Mouse (Mus musculus): ENCODE measurements around the gene Gp1ba. TPM values are rescaled to one million over a fixed set of nuclear protein-coding genes. Genes with fewer than 3 reads are reported as not detected.

The Gp1ba gene
- polyA plus RNA-seq, 1 experiment from 2014 or later: 0.22 TPM

GRCm38 (mm10) chr11:70610752-70611151, 28.2 kb upstream of the Gp1ba start:
- Histone ChIP-seq H3K9ac (no peak overlapping the region), H3K36me3 (peaks cover 75% of the 10 kb centered on the region), H3K4me3 (no peak overlapping the region), H3K4me1 (peaks cover 15% of the 10 kb centered on the region), H3K27me3 (peaks cover 1% of the 10 kb centered on the region), H3K9me3 (no peaks in the 10 kb centered on the region), H3K27ac (no peak overlapping the region), H3K4me2 (replicated peaks) (no peak overlapping the region)
- no peak for ATAC-seq (ENCODE audit: low FRiP score, low read depth)
- WGBS: 84% methylated on average over 4 of the region's 4 CpGs

- ATAC-seq (ENCODE audit: low FRiP score, low read depth): no peak
- Histone ChIP-seq H3K27ac (no peak overlapping the region), H3K27me3 (peaks cover 8% of the 10 kb centered on the region), H3K36me3 (peaks cover 58% of the 10 kb centered on the region), H3K4me1 (peaks cover 17% of the 10 kb centered on the region), H3K4me3 (no peak overlapping the region), H3K9me3 (no peaks in the 10 kb centered on the region), H3K9ac (no peak overlapping the region), H3K4me2 (replicated peaks) (no peak overlapping the region)
- 84% methylated on average over 7 of the region's 7 CpGs for WGBS
These were observed 26.4 kb upstream of the Gp1ba start for GRCm38 (mm10) chr11:70612505-70612904.

- peaks cover 17% of the 10 kb centered on the region for H3K4me1 ChIP-seq
- H3K9me3 ChIP-seq: no peaks in the 10 kb centered on the region
- peak; percentile 83; the same call in 1 of the 2 replicates for ATAC-seq (ENCODE audit: low FRiP score, low read depth)
- H3K36me3 ChIP-seq: peaks cover 32% of the 10 kb centered on the region
- no peak overlapping the region for H3K27ac ChIP-seq
- H3K4me3 ChIP-seq: peak overlapping the region; percentile 42
- peaks cover 8% of the 10 kb centered on the region for H3K27me3 ChIP-seq
- peak overlapping the region; percentile 64 for H3K9ac ChIP-seq
- peak overlapping the region; percentile 70 for H3K4me2 ChIP-seq (replicated peaks)
- WGBS: 4% methylated on average over 17 of the region's 17 CpGs
These were observed 23.8 kb upstream of the Gp1ba start for GRCm38 (mm10) chr11:70615074-70615473.

GRCm38 (mm10) chr11:70615516-70616093, 23.3 kb upstream of the Gp1ba start, which contains the start of gene 4930544D05Rik:
Gene 4930544D05Rik, plus strand, starts transcription at chr11:70615848.
- Histone ChIP-seq H3K4me2 (replicated peaks) (peak within 1 kb of the TSS; percentile 70), H3K27ac (no peak within 1 kb of the TSS), H3K4me1 (peaks cover 17% of the 10 kb centered on the region), H3K36me3 (peaks cover 27% of the 10 kb centered on the region), H3K27me3 (peaks cover 8% of the 10 kb centered on the region), H3K9me3 (no peaks in the 10 kb centered on the region), H3K9ac (peak within 1 kb of the TSS; percentile 64), H3K4me3 (peak within 1 kb of the TSS; percentile 42)
- 15% methylated on average over 21 of the region's 21 CpGs for WGBS
- peak; percentile 37; the same call in 1 of the 2 replicates for ATAC-seq (ENCODE audit: low FRiP score, low read depth)

- H3K27ac ChIP-seq: no peak within 1 kb of the TSS
- H3K4me1 ChIP-seq: peaks cover 17% of the 10 kb centered on the region
- no peak within 1 kb of the TSS for H3K4me2 ChIP-seq (replicated peaks)
- ATAC-seq (ENCODE audit: low FRiP score, low read depth): no peak
- no peak within 1 kb of the TSS for H3K9ac ChIP-seq
- WGBS: 25% methylated on average over 1 of the region's 1 CpGs
- H3K36me3 ChIP-seq: no peaks in the 10 kb centered on the region
- H3K4me3 ChIP-seq: no peak within 1 kb of the TSS
- no peaks in the 10 kb centered on the region for H3K9me3 ChIP-seq
- H3K27me3 ChIP-seq: peaks cover 8% of the 10 kb centered on the region
These were observed 19.8 kb upstream of the Gp1ba start, which contains the start of gene Chrne for GRCm38 (mm10) chr11:70619101-70619500. Gene Chrne, minus strand, starts transcription at chr11:70619216.

- no peak overlapping the region for H3K27ac ChIP-seq
- H3K4me2 ChIP-seq (replicated peaks): no peak overlapping the region
- no peaks in the 10 kb centered on the region for H3K36me3 ChIP-seq
- H3K9ac ChIP-seq: no peak overlapping the region
- 39% methylated on average over 7 of the region's 7 CpGs for WGBS
- ATAC-seq (ENCODE audit: low FRiP score, low read depth): no peak
- H3K9me3 ChIP-seq: no peaks in the 10 kb centered on the region
- no peak overlapping the region for H3K4me3 ChIP-seq
- H3K27me3 ChIP-seq: no peaks in the 10 kb centered on the region
- no peaks in the 10 kb centered on the region for H3K4me1 ChIP-seq
These were observed 16.7 kb upstream of the Gp1ba start for GRCm38 (mm10) chr11:70621972-70622814.

GRCm38 (mm10) chr11:70623053-70623742, 15.7 kb upstream of the Gp1ba start:
- no peak for ATAC-seq (ENCODE audit: low FRiP score, low read depth)
- H3K27me3 ChIP-seq: no peaks in the 10 kb centered on the region
- 79% methylated on average over 10 of the region's 10 CpGs for WGBS
- H3K9ac ChIP-seq: no peak overlapping the region
- H3K36me3 ChIP-seq: no peaks in the 10 kb centered on the region
- no peaks in the 10 kb centered on the region for H3K9me3 ChIP-seq
- H3K4me2 ChIP-seq (replicated peaks): no peak overlapping the region
- no peak overlapping the region for H3K4me3 ChIP-seq
- H3K27ac ChIP-seq: no peak overlapping the region; the same call in 1 of the 2 replicates
- no peaks in the 10 kb centered on the region for H3K4me1 ChIP-seq

GRCm38 (mm10) chr11:70625473-70625872, 13.4 kb upstream of the Gp1ba start:
- Histone ChIP-seq H3K27me3 (no peaks in the 10 kb centered on the region), H3K4me3 (no peak overlapping the region), H3K36me3 (no peaks in the 10 kb centered on the region), H3K9ac (no peak overlapping the region), H3K9me3 (no peaks in the 10 kb centered on the region), H3K27ac (no peak overlapping the region), H3K4me2 (replicated peaks) (no peak overlapping the region), H3K4me1 (no peaks in the 10 kb centered on the region)
- no peak for ATAC-seq (ENCODE audit: low FRiP score, low read depth)
- WGBS: 50% methylated on average over 4 of the region's 4 CpGs

GRCm38 (mm10) chr11:70626877-70627276, 12.0 kb upstream of the Gp1ba start:
- H3K9me3 ChIP-seq: no peaks in the 10 kb centered on the region
- 74% methylated on average over 4 of the region's 4 CpGs for WGBS
- H3K36me3 ChIP-seq: no peaks in the 10 kb centered on the region
- H3K27me3 ChIP-seq: no peaks in the 10 kb centered on the region
- H3K4me2 ChIP-seq (replicated peaks): no peak overlapping the region
- H3K4me1 ChIP-seq: no peaks in the 10 kb centered on the region
- no peak overlapping the region for H3K4me3 ChIP-seq
- H3K9ac ChIP-seq: no peak overlapping the region
- no peak overlapping the region for H3K27ac ChIP-seq
- no peak for ATAC-seq (ENCODE audit: low FRiP score, low read depth)

GRCm38 (mm10) chr11:70628431-70628830, 10.5 kb upstream of the Gp1ba start:
- H3K9me3 ChIP-seq: no peaks in the 10 kb centered on the region
- no peak overlapping the region for H3K27ac ChIP-seq
- no peak overlapping the region for H3K4me3 ChIP-seq
- H3K4me1 ChIP-seq: no peaks in the 10 kb centered on the region
- 81% methylated on average over 2 of the region's 2 CpGs for WGBS
- H3K4me2 ChIP-seq (replicated peaks): no peak overlapping the region
- no peaks in the 10 kb centered on the region for H3K36me3 ChIP-seq
- no peak overlapping the region for H3K9ac ChIP-seq
- ATAC-seq (ENCODE audit: low FRiP score, low read depth): no peak
- H3K27me3 ChIP-seq: no peaks in the 10 kb centered on the region

- Histone ChIP-seq H3K4me3 (no peak overlapping the region), H3K36me3 (no peaks in the 10 kb centered on the region), H3K4me1 (no peaks in the 10 kb centered on the region), H3K27ac (no peak overlapping the region), H3K27me3 (no peaks in the 10 kb centered on the region), H3K4me2 (replicated peaks) (no peak overlapping the region), H3K9ac (no peak overlapping the region), H3K9me3 (no peaks in the 10 kb centered on the region)
- no peak for ATAC-seq (ENCODE audit: low FRiP score, low read depth)
- WGBS: 50% methylated on average over 5 of the region's 5 CpGs
These were observed 9.4 kb upstream of the Gp1ba start for GRCm38 (mm10) chr11:70629557-70629956.

GRCm38 (mm10) chr11:70630129-70630528, 8.8 kb upstream of the Gp1ba start:
- ATAC-seq (ENCODE audit: low FRiP score, low read depth): no peak
- no peak overlapping the region for H3K4me3 ChIP-seq
- no peaks in the 10 kb centered on the region for H3K9me3 ChIP-seq
- no peak overlapping the region for H3K27ac ChIP-seq
- H3K9ac ChIP-seq: no peak overlapping the region
- no peaks in the 10 kb centered on the region for H3K4me1 ChIP-seq
- H3K36me3 ChIP-seq: no peaks in the 10 kb centered on the region
- H3K4me2 ChIP-seq (replicated peaks): no peak overlapping the region
- WGBS: 75% methylated on average over 7 of the region's 7 CpGs
- no peaks in the 10 kb centered on the region for H3K27me3 ChIP-seq

Measured in limb, embryonic 13.5 days (tissue).